Mouse (Mus musculus): Measurements from ENCODE around the gene 2310033P09Rik.
"Not testable (repeated sequence)": the region's sequence is repeated elsewhere in the genome, so short reads cannot be mapped to it uniquely, and the experiment has no call there.

The 2310033P09Rik gene

GRCm38 (mm10) chr11:59201216-59202002 is 6.7 kb upstream of the 2310033P09Rik start:
- peak; percentile 32 for DNase-seq (ENCODE audit: low read depth, low spot score)

- DNase-seq (ENCODE audit: low read depth, low spot score), result peak; percentile 91
Measured at GRCm38 (mm10) chr11:59202081-59202995, 5.8 kb upstream of the 2310033P09Rik start, which contains the start of gene Mrpl55. Gene Mrpl55 (plus strand): TSS chr11:59202486.

GRCm38 (mm10) chr11:59209003-59209441 is 901 bp downstream of the 2310033P09Rik start:
- DNase-seq (ENCODE audit: low read depth, low spot score), result peak; percentile 80

GRCm38 (mm10) chr11:59209580-59209979 is 1.5 kb downstream of the 2310033P09Rik start:
- no peak for DNase-seq (ENCODE audit: low read depth, low spot score)

GRCm38 (mm10) chr11:59210020-59210419 is 1.9 kb downstream of the 2310033P09Rik start:
- DNase-seq (ENCODE audit: low read depth, low spot score), result no peak

GRCm38 (mm10) chr11:59211561-59211960 is 3.4 kb downstream of the 2310033P09Rik start:
- DNase-seq (ENCODE audit: low read depth, low spot score), result not testable (repeated sequence)

GRCm38 (mm10) chr11:59212320-59212719 is 4.2 kb downstream of the 2310033P09Rik start:
- DNase-seq (ENCODE audit: low read depth, low spot score), result not testable (repeated sequence)

- no peak for DNase-seq (ENCODE audit: low read depth, low spot score)
Measured at GRCm38 (mm10) chr11:59212892-59213494, 4.9 kb downstream of the 2310033P09Rik start.

GRCm38 (mm10) chr11:59216955-59217354 is 8.8 kb downstream of the 2310033P09Rik start:
- no peak for DNase-seq (ENCODE audit: low read depth, low spot score)

GRCm38 (mm10) chr11:59218389-59218998 is 10.4 kb downstream of the 2310033P09Rik start:
- DNase-seq (ENCODE audit: low read depth, low spot score), result no peak

- peak; percentile 46 for DNase-seq (ENCODE audit: low read depth, low spot score)
Measured at GRCm38 (mm10) chr11:59219064-59219463, 10.9 kb downstream of the 2310033P09Rik start.

GRCm38 (mm10) chr11:59221604-59222003 is 13.5 kb downstream of the 2310033P09Rik start:
- DNase-seq (ENCODE audit: low read depth, low spot score), result peak; percentile 59

- DNase-seq (ENCODE audit: low read depth, low spot score), result no peak
Measured at GRCm38 (mm10) chr11:59222306-59222705, 14.2 kb downstream of the 2310033P09Rik start.

- DNase-seq (ENCODE audit: low read depth, low spot score), result no peak
Measured at GRCm38 (mm10) chr11:59224025-59224424, 15.9 kb downstream of the 2310033P09Rik start.

- no peak for DNase-seq (ENCODE audit: low read depth, low spot score)
Measured at GRCm38 (mm10) chr11:59224470-59224869, 16.3 kb downstream of the 2310033P09Rik start.

- no peak for DNase-seq (ENCODE audit: low read depth, low spot score)
Measured at GRCm38 (mm10) chr11:59225167-59225566, 17.0 kb downstream of the 2310033P09Rik start.

GRCm38 (mm10) chr11:59226251-59226650 is 18.1 kb downstream of the 2310033P09Rik start:
- DNase-seq (ENCODE audit: low read depth, low spot score), result peak; percentile 61

GRCm38 (mm10) chr11:59226787-59227603 is 18.9 kb downstream of the 2310033P09Rik start:
- DNase-seq (ENCODE audit: low read depth, low spot score), result peak; percentile 43

- peak; percentile 32 for DNase-seq (ENCODE audit: low read depth, low spot score)
Measured at GRCm38 (mm10) chr11:59227604-59228121, 19.5 kb downstream of the 2310033P09Rik start.

Measured in A20 (cell line).